Mouse (Mus musculus): ENCODE results near the gene Drap1. TPM values are rescaled to one million over a fixed set of nuclear protein-coding genes. Genes with fewer than 3 reads are reported as not detected.
A peak's percentile ranks its signal among the peaks of the same experiment; 100 is the strongest.

The Drap1 gene
- polyA plus RNA-seq, 1 experiment from 2014 or later, result 150 TPM

- no peak overlapping the region for H3K9ac ChIP-seq (ENCODE audit: low read depth, low read length)
- H3K4me2 ChIP-seq, result no peak overlapping the region
- H3K4me3 ChIP-seq (ENCODE audit: low read depth, low read length), result no peak overlapping the region
- H3K9me3 ChIP-seq (replicated peaks; ENCODE audit: control insufficient read depth, low read length), result no peaks in the 10 kb centered on the region
- no peak for ATAC-seq (replicated peaks; ENCODE audit: insufficient number of reproducible peaks, low FRiP score, low TSS enrichment)
- H3K36me3 ChIP-seq (ENCODE audit: control insufficient read depth, insufficient read depth, low read length), result peaks cover 18% of the 10 kb centered on the region
- peaks cover 14% of the 10 kb centered on the region for H3K4me1 ChIP-seq (ENCODE audit: control insufficient read depth, insufficient read depth, low read length)
- no peaks in the 10 kb centered on the region for H3K27me3 ChIP-seq (ENCODE audit: control insufficient read depth, insufficient read depth, low read length)
- WGBS (ENCODE audit: insufficient replicate concordance), result 82% methylated on average over 9 of the region's 9 CpGs
- no peak overlapping the region for H3K27ac ChIP-seq (ENCODE audit: low read depth, low read length)
Observed at GRCm38 (mm10) chr19:5463212-5463611, 38.4 kb upstream of the Drap1 start.

DNA sequence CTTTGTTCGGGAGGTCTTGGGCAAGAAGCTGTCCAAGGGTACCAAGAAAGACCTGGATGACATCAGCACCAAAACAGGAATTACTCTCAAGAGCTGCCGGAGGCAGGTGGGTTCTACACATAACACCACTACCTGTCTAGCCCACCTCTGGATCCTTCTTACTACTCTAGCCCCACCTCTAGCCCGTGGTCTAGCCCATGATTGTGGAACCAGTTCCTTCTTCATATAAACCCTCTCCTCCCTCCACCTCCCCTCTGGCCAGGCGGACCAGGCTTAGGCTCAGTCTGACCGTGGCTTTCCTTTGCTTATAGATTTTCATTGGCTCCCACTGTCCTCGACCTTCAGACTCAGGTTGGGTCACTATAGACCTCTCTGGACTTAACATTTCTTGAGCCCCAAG, 36.6 kb upstream of the Drap1 start:
- WGBS (ENCODE audit: insufficient replicate concordance), result 84% methylated on average over 6 of the region's 6 CpGs
- Histone ChIP-seq H3K27ac (ENCODE audit: low read depth, low read length) (no peak overlapping the region), H3K27me3 (ENCODE audit: control insufficient read depth, insufficient read depth, low read length) (no peaks in the 10 kb centered on the region), H3K36me3 (ENCODE audit: control insufficient read depth, insufficient read depth, low read length) (peaks cover 14% of the 10 kb centered on the region), H3K4me2 (peak overlapping the region; percentile 96), H3K9ac (ENCODE audit: low read depth, low read length) (peak overlapping the region; percentile 87; the same call in 1 of the 2 replicates), H3K9me3 (replicated peaks; ENCODE audit: control insufficient read depth, low read length) (no peaks in the 10 kb centered on the region), H3K4me3 (ENCODE audit: low read depth, low read length) (peak overlapping the region; percentile 79; the same call in 1 of the 2 replicates), H3K4me1 (ENCODE audit: control insufficient read depth, insufficient read depth, low read length) (peaks cover 20% of the 10 kb centered on the region)
- no peak for ATAC-seq (replicated peaks; ENCODE audit: insufficient number of reproducible peaks, low FRiP score, low TSS enrichment)

GRCm38 (mm10) chr19:5460465-5460911, 35.7 kb upstream of the Drap1 start, which contains the start of gene Fibp:
Gene Fibp (plus strand): TSS chr19:5460615.
- Histone ChIP-seq H3K27me3 (ENCODE audit: control insufficient read depth, insufficient read depth, low read length) (no peaks in the 10 kb centered on the region), H3K9me3 (replicated peaks; ENCODE audit: control insufficient read depth, low read length) (no peaks in the 10 kb centered on the region), H3K9ac (ENCODE audit: low read depth, low read length) (peak within 1 kb of the TSS; percentile 87), H3K27ac (ENCODE audit: low read depth, low read length) (peak within 1 kb of the TSS; percentile 43), H3K4me3 (ENCODE audit: low read depth, low read length) (peak within 1 kb of the TSS; percentile 79), H3K4me1 (ENCODE audit: control insufficient read depth, insufficient read depth, low read length) (peaks cover 27% of the 10 kb centered on the region), H3K36me3 (ENCODE audit: control insufficient read depth, insufficient read depth, low read length) (peaks cover 4% of the 10 kb centered on the region), H3K4me2 (peak within 1 kb of the TSS; percentile 96)
- under 1% methylated on average over 32 of the region's 32 CpGs for WGBS (ENCODE audit: insufficient replicate concordance)
- ATAC-seq (replicated peaks; ENCODE audit: insufficient number of reproducible peaks, low FRiP score, low TSS enrichment), result peak; percentile 53; the same call in 1 of the 2 replicates

DNA sequence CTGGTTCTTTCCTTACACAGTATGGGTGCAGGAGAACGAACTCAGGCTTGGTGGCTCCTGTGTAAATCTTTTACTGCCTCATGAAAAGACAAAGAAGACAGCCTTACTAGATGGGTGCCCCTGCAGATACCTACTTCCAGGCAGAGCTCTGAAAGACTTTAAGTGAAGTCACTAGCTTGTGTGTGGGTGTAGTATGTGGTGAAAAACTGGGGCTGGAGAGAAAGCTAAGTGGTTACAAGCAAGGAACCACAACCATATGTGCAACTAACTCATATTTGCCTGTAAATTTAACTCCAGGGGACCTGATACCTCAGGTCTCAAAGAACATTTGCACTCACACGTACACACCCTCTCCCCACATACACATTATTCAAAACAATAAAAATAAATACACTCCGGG, 35.1 kb upstream of the Drap1 start:
- Histone ChIP-seq H3K4me1 (ENCODE audit: control insufficient read depth, insufficient read depth, low read length) (peaks cover 32% of the 10 kb centered on the region), H3K27ac (ENCODE audit: low read depth, low read length) (peak overlapping the region; percentile 43), H3K4me2 (peak overlapping the region; percentile 96), H3K9ac (ENCODE audit: low read depth, low read length) (peak overlapping the region; percentile 87), H3K27me3 (ENCODE audit: control insufficient read depth, insufficient read depth, low read length) (no peaks in the 10 kb centered on the region), H3K36me3 (ENCODE audit: control insufficient read depth, insufficient read depth, low read length) (no peaks in the 10 kb centered on the region), H3K9me3 (replicated peaks; ENCODE audit: control insufficient read depth, low read length) (no peaks in the 10 kb centered on the region), H3K4me3 (ENCODE audit: low read depth, low read length) (peak overlapping the region; percentile 79)
- ATAC-seq (replicated peaks; ENCODE audit: insufficient number of reproducible peaks, low FRiP score, low TSS enrichment), result no peak
- 25% methylated on average over 3 of the region's 3 CpGs for WGBS (ENCODE audit: insufficient replicate concordance)

GRCm38 (mm10) chr19:5459019-5459418, 34.2 kb upstream of the Drap1 start:
- Histone ChIP-seq H3K27me3 (ENCODE audit: control insufficient read depth, insufficient read depth, low read length) (no peaks in the 10 kb centered on the region), H3K27ac (ENCODE audit: low read depth, low read length) (no peak overlapping the region), H3K36me3 (ENCODE audit: control insufficient read depth, insufficient read depth, low read length) (no peaks in the 10 kb centered on the region), H3K9ac (ENCODE audit: low read depth, low read length) (no peak overlapping the region), H3K9me3 (replicated peaks; ENCODE audit: control insufficient read depth, low read length) (no peaks in the 10 kb centered on the region), H3K4me3 (ENCODE audit: low read depth, low read length) (no peak overlapping the region), H3K4me1 (ENCODE audit: control insufficient read depth, insufficient read depth, low read length) (peaks cover 28% of the 10 kb centered on the region), H3K4me2 (no peak overlapping the region)
- no peak for ATAC-seq (replicated peaks; ENCODE audit: insufficient number of reproducible peaks, low FRiP score, low TSS enrichment)
- 54% methylated on average over 7 of the region's 7 CpGs for WGBS (ENCODE audit: insufficient replicate concordance)

DNA sequence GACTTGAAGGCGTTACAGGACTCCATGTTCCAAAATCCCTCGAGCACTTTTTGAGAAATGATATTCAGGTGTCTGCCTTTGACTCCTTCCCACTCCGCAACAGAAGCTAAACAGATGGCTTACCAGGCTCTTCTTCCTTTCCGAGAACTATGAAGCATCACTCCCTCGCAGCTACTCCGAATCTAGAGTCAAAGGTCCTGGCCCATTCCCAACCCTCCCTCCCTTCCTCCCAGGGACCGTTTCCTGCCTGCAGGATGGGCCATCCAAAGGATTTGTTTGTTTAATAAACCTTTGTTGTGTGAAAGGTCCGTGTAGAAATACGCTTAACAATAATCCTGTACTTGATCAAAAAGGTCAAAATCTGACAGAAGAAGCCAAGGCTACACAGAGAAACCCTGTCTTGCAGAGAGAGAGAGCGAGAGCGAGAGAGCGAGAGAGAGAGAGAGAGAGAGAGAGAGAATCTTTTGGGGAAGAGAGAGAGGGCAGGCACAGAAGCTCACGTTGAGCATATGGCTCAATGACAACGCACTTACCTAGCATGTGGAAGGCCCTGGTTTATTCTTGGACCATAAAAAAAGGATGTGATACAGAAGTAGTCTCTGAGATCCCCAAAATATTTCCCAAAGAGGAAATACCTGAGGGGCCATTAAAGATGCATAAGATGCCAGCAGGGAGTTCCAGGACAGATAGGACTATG, 33.1 kb upstream of the Drap1 start, which contains the start of gene Ccdc85b:
Gene Ccdc85b (minus strand): TSS at position 149 of the 697 bp plus-strand sequence.
- H3K36me3 ChIP-seq (ENCODE audit: control insufficient read depth, insufficient read depth, low read length), result no peaks in the 10 kb centered on the region
- no peaks in the 10 kb centered on the region for H3K27me3 ChIP-seq (ENCODE audit: control insufficient read depth, insufficient read depth, low read length)
- peak within 1 kb of the TSS; percentile 100 for H3K4me2 ChIP-seq
- WGBS (ENCODE audit: insufficient replicate concordance), result 14% methylated on average over 14 of the region's 14 CpGs
- H3K4me3 ChIP-seq (ENCODE audit: low read depth, low read length), result peak within 1 kb of the TSS; percentile 87
- H3K4me1 ChIP-seq (ENCODE audit: control insufficient read depth, insufficient read depth, low read length), result peaks cover 25% of the 10 kb centered on the region
- H3K27ac ChIP-seq (ENCODE audit: low read depth, low read length), result peak within 1 kb of the TSS; percentile 94
- peak within 1 kb of the TSS; percentile 95 for H3K9ac ChIP-seq (ENCODE audit: low read depth, low read length)
- H3K9me3 ChIP-seq (replicated peaks; ENCODE audit: control insufficient read depth, low read length), result no peaks in the 10 kb centered on the region
- no peak for ATAC-seq (replicated peaks; ENCODE audit: insufficient number of reproducible peaks, low FRiP score, low TSS enrichment)

DNA sequence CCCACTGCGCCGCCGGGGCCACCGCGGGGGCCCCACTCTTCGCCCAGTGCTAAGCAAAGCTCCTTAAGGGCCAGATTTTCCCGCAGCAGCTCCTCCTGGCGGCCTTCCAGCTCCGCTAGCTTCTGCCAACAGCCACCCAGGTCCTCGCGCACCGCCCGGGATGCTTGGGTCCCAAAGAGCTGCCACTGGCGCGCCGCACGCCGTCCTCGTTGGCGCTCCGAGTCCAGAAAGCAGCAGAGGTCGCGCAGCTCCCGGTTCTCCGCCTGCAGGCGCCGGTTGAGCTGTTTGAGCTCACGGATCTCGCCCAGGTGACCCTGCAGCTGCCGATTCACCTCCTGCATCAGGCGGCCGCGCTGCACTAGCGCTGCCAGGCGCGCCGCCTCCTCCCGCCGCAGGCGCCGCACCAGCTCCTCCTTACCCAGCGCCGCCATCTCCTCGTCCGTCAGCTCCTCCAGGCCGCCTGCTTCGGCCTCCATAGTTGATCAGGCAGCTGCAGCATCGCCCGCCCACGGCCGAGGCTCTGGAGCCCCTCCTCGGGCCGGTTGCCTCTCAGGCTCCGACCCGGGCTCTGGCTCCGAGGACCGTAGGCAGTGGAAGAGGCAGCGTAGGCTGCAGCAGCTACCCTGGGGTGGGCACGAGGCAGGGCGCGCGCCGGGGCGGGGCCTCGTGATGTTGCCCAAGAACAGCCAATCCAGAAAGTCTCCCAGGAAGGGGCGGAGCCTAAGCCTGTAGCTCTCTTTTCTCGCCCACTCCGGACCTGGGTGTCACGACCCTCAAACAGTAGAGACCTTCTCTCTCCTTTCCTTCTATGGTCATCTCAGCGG, 32.4 kb upstream of the Drap1 start:
- peak; percentile 87 for ATAC-seq (replicated peaks; ENCODE audit: insufficient number of reproducible peaks, low FRiP score, low TSS enrichment)
- peak overlapping the region; percentile 95 for H3K9ac ChIP-seq (ENCODE audit: low read depth, low read length)
- H3K27ac ChIP-seq (ENCODE audit: low read depth, low read length), result peak overlapping the region; percentile 94
- H3K36me3 ChIP-seq (ENCODE audit: control insufficient read depth, insufficient read depth, low read length), result no peaks in the 10 kb centered on the region
- H3K27me3 ChIP-seq (ENCODE audit: control insufficient read depth, insufficient read depth, low read length), result no peaks in the 10 kb centered on the region
- WGBS (ENCODE audit: insufficient replicate concordance), result 1% methylated on average over 64 of the region's 70 CpGs
- H3K9me3 ChIP-seq (replicated peaks; ENCODE audit: control insufficient read depth, low read length), result no peaks in the 10 kb centered on the region
- peak overlapping the region; percentile 100 for H3K4me2 ChIP-seq
- peak overlapping the region; percentile 87 for H3K4me3 ChIP-seq (ENCODE audit: low read depth, low read length)
- H3K4me1 ChIP-seq (ENCODE audit: control insufficient read depth, insufficient read depth, low read length), result peaks cover 25% of the 10 kb centered on the region

GRCm38 (mm10) chr19:5456241-5456921, 31.6 kb upstream of the Drap1 start:
- Histone ChIP-seq H3K4me2 (peak overlapping the region; percentile 100), H3K9me3 (replicated peaks; ENCODE audit: control insufficient read depth, low read length) (no peaks in the 10 kb centered on the region), H3K9ac (ENCODE audit: low read depth, low read length) (peak overlapping the region; percentile 95), H3K4me1 (ENCODE audit: control insufficient read depth, insufficient read depth, low read length) (peaks cover 25% of the 10 kb centered on the region), H3K27me3 (ENCODE audit: control insufficient read depth, insufficient read depth, low read length) (no peaks in the 10 kb centered on the region), H3K36me3 (ENCODE audit: control insufficient read depth, insufficient read depth, low read length) (no peaks in the 10 kb centered on the region), H3K4me3 (ENCODE audit: low read depth, low read length) (peak overlapping the region; percentile 87), H3K27ac (ENCODE audit: low read depth, low read length) (peak overlapping the region; percentile 94)
- no peak for ATAC-seq (replicated peaks; ENCODE audit: insufficient number of reproducible peaks, low FRiP score, low TSS enrichment)
- 3% methylated on average over 26 of the region's 26 CpGs for WGBS (ENCODE audit: insufficient replicate concordance)

All from heart, embryonic 11.5 days (tissue).